Mouse (Mus musculus): ENCODE data around the gene Uts2b. TPM values are rescaled to one million over a fixed set of nuclear protein-coding genes. Genes with fewer than 3 reads are reported as not detected.

Uts2b gene
- polyA plus RNA-seq, 1 experiment from 2014 or later, result 0.43 TPM

DNA sequence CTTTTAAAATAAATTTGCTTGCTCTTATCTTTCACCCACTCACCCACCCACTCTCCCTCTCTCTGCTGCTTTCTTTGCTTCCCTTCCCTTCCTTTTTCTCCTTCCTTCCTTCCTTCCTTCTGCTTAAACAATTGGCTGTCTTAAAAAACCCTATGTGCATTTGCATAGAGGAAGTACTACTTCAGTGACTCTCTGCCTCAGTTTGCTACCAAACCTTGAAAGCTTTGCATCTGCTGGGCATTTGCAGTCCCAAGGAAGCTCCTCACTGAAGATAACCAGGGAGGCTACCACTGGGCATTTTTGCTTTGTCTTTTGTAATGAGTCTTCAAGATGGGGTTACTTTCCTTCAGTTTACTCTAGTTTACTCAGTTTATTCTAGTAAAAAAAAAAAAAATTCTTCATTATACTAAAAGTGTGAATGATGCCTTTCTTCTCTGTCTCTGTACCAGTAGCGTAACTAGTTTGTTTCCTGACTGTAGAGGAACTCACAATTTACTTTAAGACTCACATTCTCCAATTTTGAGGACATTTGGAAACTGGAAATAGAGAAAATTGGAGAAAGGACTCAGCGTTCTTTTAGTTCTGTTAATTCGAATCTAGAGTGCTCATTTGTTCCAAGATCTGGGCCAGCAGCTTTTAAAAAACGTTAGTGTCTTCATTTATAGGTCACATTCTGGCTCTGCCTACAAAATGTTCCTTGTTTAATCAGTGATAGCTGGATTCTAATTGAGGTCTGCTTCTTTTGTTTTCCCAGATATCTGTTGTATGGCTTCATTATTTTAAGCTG, 25.4 kb upstream of the Uts2b start:
- ATAC-seq (ENCODE audit: low FRiP score, low TSS enrichment) (no peak), DNase-seq (no peak)
- WGBS, result 95% methylated on average over 4 of the region's 4 CpGs
- H3K4me3 ChIP-seq (replicated peaks; ENCODE audit: low read depth, low read length), result no peak overlapping the region
- no peaks in the 10 kb centered on the region for H3K27me3 ChIP-seq (ENCODE audit: control insufficient read depth, insufficient read depth, low read length)
- 0 out of 2 replicates have a peak, but pooled peaks cover 5% of the 10 kb centered on the region for H3K9me3 ChIP-seq (ENCODE audit: control insufficient read depth, low read length)
- no peak overlapping the region for H3K9ac ChIP-seq (replicated peaks; ENCODE audit: low read length)
- H3K36me3 ChIP-seq (ENCODE audit: control insufficient read depth, insufficient read depth, low read length), result no peaks in the 10 kb centered on the region
- H3K4me1 ChIP-seq (ENCODE audit: control insufficient read depth, insufficient read depth, low read length), result peaks cover 19% of the 10 kb centered on the region
- H3K27ac ChIP-seq (replicated peaks; ENCODE audit: low read depth, low read length), result no peak overlapping the region
- no peak overlapping the region for H3K4me2 ChIP-seq (ENCODE audit: low read length)

DNA sequence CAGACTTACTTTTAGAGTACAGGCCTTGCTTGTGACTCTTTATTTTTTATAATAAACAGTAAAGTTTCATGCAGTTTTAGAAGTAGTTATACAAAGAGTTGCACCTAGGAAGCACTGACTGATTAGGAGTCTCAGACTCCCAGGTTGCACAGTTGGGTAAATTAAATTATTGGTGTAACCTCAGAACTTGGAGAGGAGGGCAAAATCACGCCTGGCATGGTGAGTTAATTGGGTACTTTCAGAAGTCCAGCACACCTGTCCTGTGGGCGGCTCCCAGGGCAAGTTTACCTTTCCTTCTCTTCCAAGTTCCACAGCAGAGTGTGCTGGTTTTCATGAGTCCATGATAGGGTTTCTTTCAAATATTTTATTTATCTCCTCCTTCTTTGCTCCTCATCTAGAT, 21.8 kb upstream of the Uts2b start:
- H3K27me3 ChIP-seq (ENCODE audit: control insufficient read depth, insufficient read depth, low read length), result no peaks in the 10 kb centered on the region
- no peak overlapping the region for H3K4me3 ChIP-seq (replicated peaks; ENCODE audit: low read depth, low read length)
- no peaks in the 10 kb centered on the region for H3K36me3 ChIP-seq (ENCODE audit: control insufficient read depth, insufficient read depth, low read length)
- no peak overlapping the region for H3K27ac ChIP-seq (replicated peaks; ENCODE audit: low read depth, low read length)
- 91% methylated on average over 2 of the region's 2 CpGs for WGBS
- ATAC-seq (ENCODE audit: low FRiP score, low TSS enrichment) (no peak), DNase-seq (no peak)
- H3K9me3 ChIP-seq (ENCODE audit: control insufficient read depth, low read length), result 0 out of 2 replicates have a peak, but pooled peaks cover 5% of the 10 kb centered on the region
- H3K9ac ChIP-seq (replicated peaks; ENCODE audit: low read length), result no peak overlapping the region
- peaks cover 30% of the 10 kb centered on the region for H3K4me1 ChIP-seq (ENCODE audit: control insufficient read depth, insufficient read depth, low read length)
- no peak overlapping the region for H3K4me2 ChIP-seq (ENCODE audit: low read length)

DNA sequence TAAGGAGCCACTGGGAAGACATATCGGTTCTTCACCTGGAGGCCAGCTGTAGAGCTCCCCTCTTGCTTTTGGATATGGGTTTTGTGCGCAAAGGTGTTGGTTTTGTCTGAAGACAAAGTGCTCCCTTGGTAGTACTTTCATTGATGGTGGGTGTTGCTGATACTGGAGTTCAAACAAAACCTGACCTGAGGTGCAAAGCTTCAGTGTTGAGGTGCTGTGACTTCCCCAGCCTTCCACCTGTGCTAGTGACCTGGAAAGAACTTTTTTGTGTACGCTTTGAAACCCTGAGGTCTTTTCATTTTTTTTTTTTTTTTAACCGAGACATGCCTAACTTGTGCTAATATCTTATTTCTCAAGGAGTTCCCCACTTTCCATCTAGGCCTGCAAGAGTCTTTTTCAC, 20.3 kb upstream of the Uts2b start:
- Histone ChIP-seq H3K4me2 (ENCODE audit: low read length) (peak overlapping the region; percentile 80), H3K36me3 (ENCODE audit: control insufficient read depth, insufficient read depth, low read length) (no peaks in the 10 kb centered on the region), H3K9me3 (ENCODE audit: control insufficient read depth, low read length) (no peaks in the 10 kb centered on the region), H3K4me1 (ENCODE audit: control insufficient read depth, insufficient read depth, low read length) (peaks cover 30% of the 10 kb centered on the region), H3K27ac (replicated peaks; ENCODE audit: low read depth, low read length) (no peak overlapping the region), H3K27me3 (ENCODE audit: control insufficient read depth, insufficient read depth, low read length) (no peaks in the 10 kb centered on the region), H3K9ac (replicated peaks; ENCODE audit: low read length) (peak overlapping the region; percentile 98; the same call in 1 of the 2 replicates), H3K4me3 (replicated peaks; ENCODE audit: low read depth, low read length) (peak overlapping the region; percentile 93)
- no peak for ATAC-seq (ENCODE audit: low FRiP score, low TSS enrichment)
- WGBS, result 93% methylated on average over 4 of the region's 4 CpGs
- peak; percentile 5 for DNase-seq

DNA sequence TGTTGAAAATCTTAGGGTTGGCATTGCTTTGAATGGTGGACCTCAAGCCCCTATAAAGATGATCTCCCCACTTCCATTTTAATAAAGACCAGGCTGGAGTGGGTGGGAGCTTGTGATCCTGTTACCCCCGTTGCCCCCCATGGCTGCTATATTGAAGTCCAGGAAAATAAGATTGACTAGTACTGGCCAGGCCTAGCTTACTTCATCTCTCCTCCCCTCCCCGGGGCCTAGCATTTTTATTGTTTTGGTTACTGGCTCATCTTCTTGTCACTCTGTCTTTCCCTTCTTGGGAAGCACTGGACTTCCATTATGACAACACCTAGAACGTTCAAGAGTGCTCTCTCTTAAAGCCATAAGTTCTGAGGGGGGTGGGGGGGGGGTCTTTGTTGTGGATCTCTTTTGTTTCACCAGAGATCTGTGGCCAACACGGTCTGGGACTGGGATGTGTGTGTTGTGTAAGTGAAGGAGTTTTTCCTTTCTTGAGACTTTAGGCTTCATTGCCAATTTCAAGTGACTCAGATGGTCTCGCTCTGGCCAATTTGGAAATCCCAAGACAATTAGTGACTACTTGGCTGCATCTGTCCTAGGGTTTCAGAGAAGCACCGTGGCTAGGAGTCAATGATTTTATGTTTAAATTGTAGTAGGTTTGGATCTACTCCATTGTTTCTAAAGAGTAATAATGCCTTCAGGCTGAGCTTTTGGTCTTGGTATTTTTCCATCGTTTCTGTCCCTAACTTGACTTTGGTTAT, 19.7 kb upstream of the Uts2b start:
- peak overlapping the region; percentile 98 for H3K27ac ChIP-seq (replicated peaks; ENCODE audit: low read depth, low read length)
- ATAC-seq (ENCODE audit: low FRiP score, low TSS enrichment) (peak; percentile 13; the same call in 1 of the 2 replicates), DNase-seq (peak; percentile 56)
- 20% methylated on average over 7 of the region's 7 CpGs for WGBS
- H3K36me3 ChIP-seq (ENCODE audit: control insufficient read depth, insufficient read depth, low read length), result no peaks in the 10 kb centered on the region
- H3K4me1 ChIP-seq (ENCODE audit: control insufficient read depth, insufficient read depth, low read length), result peaks cover 30% of the 10 kb centered on the region
- no peaks in the 10 kb centered on the region for H3K9me3 ChIP-seq (ENCODE audit: control insufficient read depth, low read length)
- H3K9ac ChIP-seq (replicated peaks; ENCODE audit: low read length), result peak overlapping the region; percentile 98
- H3K4me3 ChIP-seq (replicated peaks; ENCODE audit: low read depth, low read length), result peak overlapping the region; percentile 93
- peak overlapping the region; percentile 80 for H3K4me2 ChIP-seq (ENCODE audit: low read length)
- no peaks in the 10 kb centered on the region for H3K27me3 ChIP-seq (ENCODE audit: control insufficient read depth, insufficient read depth, low read length)

DNA sequence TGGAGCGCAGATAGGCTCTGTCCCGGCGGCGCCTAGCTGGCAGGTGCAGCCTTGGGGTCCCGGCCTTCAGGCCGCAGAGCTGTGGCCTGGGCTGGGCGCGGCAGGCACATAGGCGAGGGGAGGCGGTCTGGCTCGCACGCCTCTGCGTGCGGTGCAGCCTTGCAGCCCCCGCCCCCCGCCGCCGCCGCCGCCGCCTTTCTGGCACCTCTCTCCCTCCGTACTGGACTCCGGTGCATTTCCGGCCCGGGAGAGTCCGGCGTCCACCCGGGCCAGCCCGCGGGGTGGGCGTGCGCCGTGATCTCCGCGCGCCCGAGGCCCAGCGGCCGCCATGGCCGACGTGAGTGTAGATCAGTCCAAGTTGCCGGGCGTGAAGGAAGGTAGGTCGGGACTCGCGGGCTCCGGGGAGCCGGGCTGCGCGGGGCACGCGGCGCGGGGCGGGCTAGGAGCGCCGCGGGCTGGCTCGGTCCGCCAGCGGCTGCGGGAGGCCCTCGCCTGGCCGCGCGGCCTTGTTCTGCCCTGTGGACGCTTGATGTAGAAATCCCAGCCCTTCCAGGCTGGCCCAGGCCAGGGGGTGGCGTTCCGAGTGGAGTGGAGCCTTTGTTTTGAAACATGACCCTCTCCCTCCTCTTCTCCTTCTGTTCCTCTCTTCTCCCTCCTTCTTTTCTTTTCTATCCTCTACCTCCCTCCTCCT, 18.9 kb upstream of the Uts2b start, which contains the start of gene Ccdc50:
Ccdc50 (plus strand) TSS at position 109 of the 691 bp plus-strand sequence.
- WGBS, result under 1% methylated on average over 68 of the region's 69 CpGs
- ATAC-seq (ENCODE audit: low FRiP score, low TSS enrichment), result peak; percentile 96

DNA sequence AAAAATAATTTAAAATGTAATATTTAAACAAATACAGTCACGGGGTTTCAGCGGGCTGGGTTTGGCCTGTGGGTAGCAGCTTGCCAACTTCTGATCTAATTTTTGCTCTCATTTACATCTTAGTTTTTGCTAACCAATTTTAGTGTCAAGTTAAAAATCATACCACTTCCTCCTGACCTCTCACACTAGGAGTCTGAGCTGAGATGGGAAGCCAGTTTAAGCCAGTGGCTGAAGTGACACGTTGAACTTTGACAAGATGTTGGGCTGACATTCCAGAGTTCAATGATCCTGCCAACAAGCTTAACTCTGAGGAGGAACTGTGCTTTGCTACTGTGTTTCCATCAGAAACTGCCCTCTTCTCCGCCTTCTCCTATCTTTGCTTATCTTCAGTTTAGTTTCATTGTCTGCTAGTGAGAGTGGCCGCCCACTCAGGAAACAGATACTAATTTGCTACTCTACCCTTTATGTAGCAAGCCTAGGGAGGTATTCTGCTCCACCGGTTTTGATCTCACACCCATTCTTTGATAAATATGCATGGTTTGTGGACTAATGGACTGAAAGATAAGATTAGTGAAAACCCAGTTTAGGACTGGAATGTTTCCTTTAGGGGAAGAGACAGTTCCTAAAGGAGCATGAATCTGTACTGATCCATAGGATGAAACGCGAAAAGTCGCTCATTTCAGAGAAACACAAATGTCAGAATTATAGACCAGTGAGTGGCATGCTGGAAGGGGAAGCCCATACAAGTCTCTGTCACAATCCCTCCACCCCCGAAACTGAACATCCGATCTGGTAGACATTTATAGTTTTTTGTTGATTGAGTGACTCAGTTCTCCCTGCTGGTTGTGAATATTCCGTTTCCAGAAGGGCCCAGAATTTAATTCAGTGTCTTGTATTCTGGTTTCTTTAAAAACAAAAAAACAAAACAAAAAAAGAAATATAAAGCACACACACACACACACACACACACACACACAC, 17.9 kb upstream of the Uts2b start:
- Histone ChIP-seq H3K4me2 (ENCODE audit: low read length) (peak overlapping the region; percentile 80), H3K27me3 (ENCODE audit: control insufficient read depth, insufficient read depth, low read length) (no peaks in the 10 kb centered on the region), H3K36me3 (ENCODE audit: control insufficient read depth, insufficient read depth, low read length) (no peaks in the 10 kb centered on the region), H3K27ac (replicated peaks; ENCODE audit: low read depth, low read length) (peak overlapping the region; percentile 98), H3K9me3 (ENCODE audit: control insufficient read depth, low read length) (no peaks in the 10 kb centered on the region), H3K9ac (replicated peaks; ENCODE audit: low read length) (peak overlapping the region; percentile 98), H3K4me3 (replicated peaks; ENCODE audit: low read depth, low read length) (peak overlapping the region; percentile 93), H3K4me1 (ENCODE audit: control insufficient read depth, insufficient read depth, low read length) (peaks cover 30% of the 10 kb centered on the region)
- WGBS, result 43% methylated on average over 12 of the region's 12 CpGs
- DNase-seq (peak; percentile 44), ATAC-seq (ENCODE audit: low FRiP score, low TSS enrichment) (0 out of 2 replicates have a peak, but pooled peaks have one; percentile 5)

More for the DNA sequence above, 18.9 kb upstream of the Uts2b start, which contains the start of gene Ccdc50:
- Histone ChIP-seq H3K36me3 (ENCODE audit: control insufficient read depth, insufficient read depth, low read length) (no peaks in the 10 kb centered on the region), H3K27me3 (ENCODE audit: control insufficient read depth, insufficient read depth, low read length) (no peaks in the 10 kb centered on the region), H3K4me2 (ENCODE audit: low read length) (peak within 1 kb of the TSS; percentile 80), H3K4me1 (ENCODE audit: control insufficient read depth, insufficient read depth, low read length) (peaks cover 30% of the 10 kb centered on the region), H3K4me3 (replicated peaks; ENCODE audit: low read depth, low read length) (peak within 1 kb of the TSS; percentile 93), H3K9me3 (ENCODE audit: control insufficient read depth, low read length) (no peaks in the 10 kb centered on the region), H3K27ac (replicated peaks; ENCODE audit: low read depth, low read length) (peak within 1 kb of the TSS; percentile 98), H3K9ac (replicated peaks; ENCODE audit: low read length) (peak within 1 kb of the TSS; percentile 98)
- peak; percentile 89 for DNase-seq

DNA sequence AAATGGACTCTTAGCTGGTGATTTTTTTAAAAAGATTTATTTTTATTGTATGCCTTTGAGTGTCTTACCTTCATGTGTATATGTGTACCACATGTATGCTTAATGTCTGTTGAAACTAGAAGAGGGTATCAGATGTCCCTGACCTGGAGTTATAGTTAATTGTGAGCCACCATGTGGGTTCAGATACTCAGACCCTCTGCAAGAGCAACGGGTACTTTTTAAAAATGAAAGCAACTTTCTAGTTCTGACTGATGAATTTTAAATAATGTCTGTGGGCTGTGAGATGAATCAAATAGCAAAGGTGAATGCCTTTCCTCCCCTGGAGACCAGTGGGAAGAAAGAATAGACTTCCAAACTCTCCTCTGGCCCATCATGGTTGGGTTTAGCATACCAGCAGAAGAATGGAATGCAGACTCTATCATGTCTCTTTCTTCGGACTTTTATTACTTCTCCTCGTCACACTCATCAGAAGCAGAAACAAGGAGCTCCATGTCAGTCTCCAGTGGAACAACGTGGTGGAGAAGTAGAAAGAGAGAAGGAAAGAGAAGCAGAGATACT, 16.9 kb upstream of the Uts2b start:
- WGBS, result 81% methylated on average over 4 of the region's 4 CpGs
- H3K36me3 ChIP-seq (ENCODE audit: control insufficient read depth, insufficient read depth, low read length), result no peaks in the 10 kb centered on the region
- no peak overlapping the region for H3K4me3 ChIP-seq (replicated peaks; ENCODE audit: low read depth, low read length)
- ATAC-seq (ENCODE audit: low FRiP score, low TSS enrichment), result no peak
- H3K27me3 ChIP-seq (ENCODE audit: control insufficient read depth, insufficient read depth, low read length), result no peaks in the 10 kb centered on the region
- no peak overlapping the region for H3K27ac ChIP-seq (replicated peaks; ENCODE audit: low read depth, low read length)
- no peaks in the 10 kb centered on the region for H3K9me3 ChIP-seq (ENCODE audit: control insufficient read depth, low read length)
- H3K9ac ChIP-seq (replicated peaks; ENCODE audit: low read length), result no peak overlapping the region
- DNase-seq, result no peak
- peaks cover 26% of the 10 kb centered on the region for H3K4me1 ChIP-seq (ENCODE audit: control insufficient read depth, insufficient read depth, low read length)
- H3K4me2 ChIP-seq (ENCODE audit: low read length), result no peak overlapping the region

All from midbrain, embryonic 14.5 days (tissue).